Mouse (Mus musculus): ENCODE measurements around the gene B4galt5.

Gene B4galt5

DNA sequence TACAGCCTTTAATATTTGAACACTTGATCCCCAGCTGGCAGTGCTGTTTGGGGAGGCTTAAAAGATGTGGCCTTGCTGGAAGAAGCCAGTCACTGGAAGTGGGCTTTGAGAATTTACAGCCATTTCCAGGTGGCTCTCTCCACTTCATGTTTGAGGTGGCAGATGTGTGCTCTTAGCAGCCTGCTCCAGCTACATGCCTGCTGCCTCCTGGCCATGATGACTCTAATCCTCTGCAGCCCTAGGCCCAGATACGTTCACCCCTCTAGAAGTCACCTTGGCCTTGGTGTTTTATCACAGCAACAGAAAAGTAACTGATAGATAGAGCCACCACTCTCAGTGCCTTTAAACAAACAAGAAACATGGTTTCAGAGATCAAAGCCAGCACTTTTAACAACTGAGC, 46.3 kb downstream of the B4galt5 start:
- DNase-seq, result peak; percentile 2

GRCm38 (mm10) chr2:167302031-167302430, 47.0 kb downstream of the B4galt5 start:
- DNase-seq, result peak; percentile 25

GRCm38 (mm10) chr2:167301601-167302000, 47.4 kb downstream of the B4galt5 start:
- peak; percentile 5 for DNase-seq

GRCm38 (mm10) chr2:167300943-167301497, 48.0 kb downstream of the B4galt5 start:
- DNase-seq, result peak; percentile 8

- DNase-seq, result peak; percentile 11
These were observed 48.9 kb downstream of the B4galt5 start for GRCm38 (mm10) chr2:167299861-167300667.

GRCm38 (mm10) chr2:167298729-167299705, 50.0 kb downstream of the B4galt5 start:
- peak; percentile 22 for DNase-seq

DNA sequence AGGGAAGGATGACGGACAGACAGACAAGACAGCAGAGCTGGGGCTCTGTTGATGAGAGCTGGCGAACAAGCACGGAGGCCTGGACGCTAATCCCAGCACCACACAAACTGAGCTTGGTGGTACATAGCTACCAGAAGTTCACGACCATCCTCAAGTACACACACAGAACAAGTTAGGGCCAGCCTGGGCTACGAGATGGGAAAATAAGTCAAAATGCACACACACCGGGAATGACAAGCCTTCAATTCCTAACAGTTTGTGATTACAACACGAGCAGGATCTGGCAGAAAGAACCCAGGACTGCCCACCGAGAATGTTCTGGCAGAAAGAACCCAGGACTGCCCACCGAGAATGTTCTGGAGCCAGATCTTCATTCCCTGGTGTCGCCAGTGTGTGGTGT, 51.0 kb downstream of the B4galt5 start:
- DNase-seq, result no peak

DNA sequence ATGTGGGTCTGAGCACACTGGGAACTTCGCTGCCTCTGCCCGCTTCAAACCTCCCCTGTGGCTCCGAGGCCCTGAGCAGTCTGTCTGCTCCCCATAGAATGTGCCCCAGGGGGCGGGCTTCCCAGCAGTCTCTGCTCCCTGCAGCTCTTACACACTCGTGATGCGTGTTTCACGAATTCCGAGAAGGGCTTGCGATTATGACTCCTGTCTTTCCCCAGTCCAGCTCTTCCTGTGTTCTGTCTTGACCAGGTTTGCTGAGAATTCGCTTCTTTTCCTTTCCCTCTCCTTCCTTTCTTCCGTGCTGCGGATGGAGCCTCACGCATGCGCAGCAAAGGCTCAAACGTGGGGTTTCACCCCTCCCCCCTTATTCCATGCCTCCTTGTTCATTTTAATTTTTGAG, 54.1 kb downstream of the B4galt5 start:
- peak; percentile 14 for DNase-seq

DNA sequence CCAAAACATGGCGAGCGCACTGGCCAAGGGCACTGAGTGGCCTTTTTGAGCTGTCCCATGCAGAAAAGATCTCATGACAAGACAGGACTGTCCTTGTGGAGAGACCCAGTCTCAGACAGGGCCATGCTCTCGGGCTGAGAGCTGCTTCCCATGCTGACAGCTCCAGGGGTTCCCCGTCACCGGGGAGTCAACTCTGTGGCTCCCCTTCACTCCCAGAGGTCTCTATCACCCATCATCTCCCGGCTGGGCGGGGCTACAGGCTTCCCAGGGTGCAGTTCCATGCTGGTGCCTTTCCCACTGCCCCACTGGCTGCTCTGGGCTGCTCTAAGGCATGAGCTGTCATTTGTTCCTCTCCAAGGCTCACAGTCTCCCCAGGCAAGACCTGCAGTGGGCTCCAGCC, 54.8 kb downstream of the B4galt5 start:
- peak; percentile 10 for DNase-seq

GRCm38 (mm10) chr2:167293289-167294085, 55.5 kb downstream of the B4galt5 start:
- peak; percentile 56 for DNase-seq

DNA sequence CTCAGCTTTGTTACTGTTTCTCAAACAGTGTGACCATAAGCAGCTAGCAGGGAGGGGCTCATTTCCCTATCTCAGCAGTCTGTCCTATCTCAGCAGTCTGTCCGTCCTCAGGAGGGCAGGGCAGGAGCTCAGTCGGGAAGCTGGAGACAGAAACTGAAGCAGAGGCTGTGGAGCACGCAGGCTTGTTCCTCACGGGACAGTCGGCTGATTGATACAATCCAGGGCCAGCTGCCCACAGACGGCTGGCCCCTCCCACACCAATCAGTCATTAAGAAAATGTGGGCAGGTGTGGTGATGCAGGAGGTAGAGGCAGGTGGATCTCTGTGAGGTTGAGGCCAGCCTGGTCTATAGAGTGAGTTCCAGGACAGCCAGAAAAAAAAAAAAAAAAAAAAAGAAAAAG, 56.1 kb downstream of the B4galt5 start:
- DNase-seq, result peak; percentile 35

DNA sequence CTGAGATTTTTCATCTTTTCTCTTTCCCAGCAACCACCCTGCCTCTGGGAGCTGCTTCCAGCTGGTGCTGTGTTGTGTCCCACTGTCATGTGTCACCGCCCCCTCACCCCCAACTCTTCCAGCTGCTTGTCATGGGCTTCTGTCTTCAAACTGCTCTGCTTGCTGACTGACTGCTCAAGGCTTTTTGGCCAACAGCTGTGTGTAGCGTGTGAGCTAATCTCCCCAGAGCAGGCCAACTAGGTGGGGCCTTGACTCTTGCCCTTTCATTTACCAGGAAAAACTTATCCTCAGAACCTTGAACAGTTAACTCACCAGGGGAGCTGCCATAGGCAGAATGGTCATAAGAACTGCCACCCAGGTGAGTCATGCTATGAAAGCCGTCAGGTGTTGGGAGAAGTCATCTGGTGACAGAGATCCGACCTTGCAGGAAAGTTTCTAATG, 56.8 kb downstream of the B4galt5 start:
- DNase-seq, result peak; percentile 44

DNA sequence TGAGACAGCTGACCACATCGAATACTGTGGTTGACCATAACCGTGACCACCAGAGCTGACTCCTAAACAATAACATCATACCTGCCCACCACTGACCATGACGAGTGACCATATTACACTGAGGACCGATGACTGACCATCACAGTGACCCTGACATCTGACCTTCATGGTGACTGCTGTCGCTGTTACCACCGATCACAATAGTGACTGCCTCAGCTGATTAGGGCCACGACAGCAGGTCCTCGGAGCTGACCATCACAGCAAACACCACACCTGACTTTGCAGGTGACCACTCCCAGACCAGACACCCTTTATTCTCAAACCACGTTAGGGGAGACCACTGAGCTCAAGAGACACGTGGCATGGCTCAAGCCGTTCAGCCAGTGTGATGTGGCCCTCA, 57.3 kb downstream of the B4galt5 start:
- no peak for DNase-seq

GRCm38 (mm10) chr2:167281461-167281860, 67.5 kb downstream of the B4galt5 start:
- peak; percentile 7 for DNase-seq

DNA sequence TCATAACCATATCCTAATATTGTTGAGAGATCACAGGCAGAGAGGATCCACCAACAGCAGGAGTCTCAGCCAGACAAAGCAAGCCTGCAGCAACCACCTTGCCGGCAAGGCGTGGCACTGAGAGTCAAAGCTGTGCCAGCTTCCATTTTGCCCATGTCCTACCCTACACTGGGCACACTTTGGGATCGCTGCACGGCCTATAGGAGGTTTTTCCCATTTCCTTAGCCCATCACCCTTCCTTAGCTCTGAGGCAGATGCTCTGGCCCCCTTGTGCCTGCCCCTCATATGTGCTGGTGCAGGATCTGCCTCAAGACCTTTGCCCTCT, 68.0 kb downstream of the B4galt5 start:
- DNase-seq, result no peak

GRCm38 (mm10) chr2:167280090-167280985, 68.6 kb downstream of the B4galt5 start:
- DNase-seq, result peak; percentile 84

- peak; percentile 85 for DNase-seq
These were observed 70.0 kb downstream of the B4galt5 start for GRCm38 (mm10) chr2:167278751-167279526.

DNA sequence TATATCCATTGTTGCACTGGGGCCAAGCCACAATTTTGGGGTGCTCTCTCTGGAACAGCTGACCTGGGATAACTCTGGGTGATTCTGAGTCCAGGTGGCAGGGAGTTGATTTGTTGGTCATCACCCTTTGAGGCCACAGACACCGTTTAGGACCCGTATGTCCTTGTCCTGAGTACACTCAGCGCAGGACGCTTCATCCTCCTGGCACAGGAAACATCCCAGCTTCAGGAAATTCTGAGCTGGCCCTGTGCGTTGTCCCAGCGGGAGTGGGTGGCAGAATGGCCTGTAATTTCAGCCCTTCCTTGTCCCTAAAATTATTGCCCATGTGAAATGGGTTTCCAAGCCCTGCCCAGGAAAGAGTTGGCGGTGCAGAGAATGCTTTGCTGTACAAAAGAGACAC, 71.0 kb downstream of the B4galt5 start:
- DNase-seq, result peak; percentile 13

DNA sequence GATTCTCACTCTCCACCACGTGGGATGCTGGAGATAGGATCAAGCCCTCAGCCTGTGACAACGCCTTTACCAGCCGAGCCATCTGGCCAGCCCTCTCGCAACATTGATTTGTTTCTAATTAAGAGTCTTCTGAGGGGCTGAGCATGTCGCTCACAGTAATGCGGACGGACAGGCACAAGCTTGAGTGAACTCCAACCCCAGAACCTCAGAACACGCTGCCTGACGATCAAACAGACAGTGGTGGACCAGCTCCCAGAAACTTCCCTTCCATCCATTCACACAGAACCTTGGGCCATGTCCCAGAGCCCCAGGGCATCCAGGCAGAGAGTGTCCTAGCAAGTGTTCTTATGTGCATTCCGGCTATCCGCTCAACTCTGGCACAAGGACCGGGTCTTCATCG, 72.0 kb downstream of the B4galt5 start:
- peak; percentile 5 for DNase-seq

DNA sequence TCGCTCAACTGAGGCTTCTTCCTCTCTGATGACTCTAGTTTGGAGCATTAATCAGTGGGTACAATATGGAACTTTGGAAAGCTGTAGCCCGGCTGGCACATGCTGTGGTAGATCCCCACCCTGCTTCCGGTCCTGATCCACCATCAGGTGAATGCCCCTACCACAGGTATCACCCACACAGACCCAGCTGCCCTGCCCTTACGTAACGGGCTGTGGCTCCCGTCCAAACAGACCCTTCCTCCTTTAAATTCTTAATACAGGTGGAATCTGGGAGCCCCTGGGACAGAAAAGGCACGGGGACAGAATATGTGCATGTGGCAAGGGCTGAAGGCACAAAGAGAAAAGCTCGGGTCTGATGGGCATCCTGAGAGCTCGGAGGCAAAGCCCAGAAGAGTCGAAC, 73.1 kb downstream of the B4galt5 start:
- peak; percentile 7 for DNase-seq
